Mouse (Mus musculus) mesoderm, embryonic 11.5 days (tissue): Measurements from ENCODE around the gene Zcrb1.
"Not testable (repeated sequence)": the region's sequence is repeated elsewhere in the genome, so short reads cannot be mapped to it uniquely, and the experiment has no call there.

Experiments used
- DNase-seq: peaks from one replicate; pipeline ENCODE4 v3.0.0-alpha.2; 2012; ENCODE audit warnings: low read depth, low spot score

Zcrb1 gene

GRCm38 (mm10) chr15:93397826-93398698 is at the start of gene Zcrb1, which contains the start of gene Pphln1:
TSS of gene Zcrb1 (minus strand) at chr15:93398334.
TSS of gene Pphln1 (plus strand) at chr15:93398350.
- DNase-seq = peak; percentile 92

- no peak for DNase-seq
Observed at GRCm38 (mm10) chr15:93443676-93444075, 45.5 kb upstream of the Zcrb1 start.

GRCm38 (mm10) chr15:93442271-93442670 is 44.1 kb upstream of the Zcrb1 start:
- no peak for DNase-seq

GRCm38 (mm10) chr15:93438663-93439062 is 40.5 kb upstream of the Zcrb1 start:
- peak; percentile 61 for DNase-seq

GRCm38 (mm10) chr15:93435998-93436397 is 37.9 kb upstream of the Zcrb1 start:
- no peak for DNase-seq

- DNase-seq = peak; percentile 78
Observed at GRCm38 (mm10) chr15:93433811-93434210, 35.7 kb upstream of the Zcrb1 start.

- no peak for DNase-seq
Observed at GRCm38 (mm10) chr15:93422537-93422936, 24.4 kb upstream of the Zcrb1 start.

- DNase-seq = no peak
Observed at GRCm38 (mm10) chr15:93420596-93420995, 22.5 kb upstream of the Zcrb1 start.

GRCm38 (mm10) chr15:93416300-93416699 is 18.2 kb upstream of the Zcrb1 start:
- no peak for DNase-seq

- no peak for DNase-seq
Observed at GRCm38 (mm10) chr15:93414456-93414855, 16.3 kb upstream of the Zcrb1 start.

- DNase-seq = no peak
Observed at GRCm38 (mm10) chr15:93412445-93412844, 14.3 kb upstream of the Zcrb1 start.

- DNase-seq = no peak
Observed at GRCm38 (mm10) chr15:93406492-93406891, 8.4 kb upstream of the Zcrb1 start.

GRCm38 (mm10) chr15:93405446-93405986 is 7.4 kb upstream of the Zcrb1 start:
- DNase-seq = no peak

GRCm38 (mm10) chr15:93404849-93405248 is 6.7 kb upstream of the Zcrb1 start:
- DNase-seq = no peak

- no peak for DNase-seq
Observed at GRCm38 (mm10) chr15:93402730-93403129, 4.6 kb upstream of the Zcrb1 start.

GRCm38 (mm10) chr15:93401446-93401845 is 3.3 kb upstream of the Zcrb1 start:
- DNase-seq = no peak

- DNase-seq = peak; percentile 17
Observed at GRCm38 (mm10) chr15:93398699-93399540, 786 bp upstream of the Zcrb1 start.

- DNase-seq = no peak
Observed at GRCm38 (mm10) chr15:93397269-93397668, 865 bp downstream of the Zcrb1 start.

GRCm38 (mm10) chr15:93381337-93381736 is 16.8 kb downstream of the Zcrb1 start:
- no peak for DNase-seq

- peak; percentile 44 for DNase-seq
Observed at GRCm38 (mm10) chr15:93379177-93379576, 19.0 kb downstream of the Zcrb1 start.

- no peak for DNase-seq
Observed at GRCm38 (mm10) chr15:93375696-93376095, 22.4 kb downstream of the Zcrb1 start.

GRCm38 (mm10) chr15:93372525-93373119 is 25.5 kb downstream of the Zcrb1 start:
- not testable (repeated sequence) for DNase-seq
